ENCODE assay signal across 13 mouse cellular contexts in the genomic region with DNA sequence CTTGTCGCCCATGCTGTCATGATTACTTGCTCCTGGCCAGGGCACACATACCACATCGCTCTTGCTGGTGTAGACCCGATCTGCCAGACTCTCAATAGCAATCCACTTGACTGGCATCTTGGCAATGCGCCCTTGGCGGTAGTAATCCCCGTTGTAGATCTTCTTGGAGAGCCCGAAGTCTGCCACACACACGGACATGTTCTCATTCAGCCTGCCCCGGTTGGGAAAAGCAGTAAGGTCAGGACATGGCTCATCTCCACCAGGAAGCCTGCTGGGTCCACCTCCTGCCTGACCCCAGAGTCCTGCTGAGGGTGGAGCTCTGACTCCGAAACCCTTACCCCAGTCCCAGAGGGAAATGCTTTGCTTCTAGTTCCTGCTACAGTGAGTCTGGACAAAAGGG. TPM values are rescaled to one million over a fixed set of nuclear protein-coding genes. Genes with fewer than 3 reads are reported as not detected.
DNase-seq lines count a peak whose midpoint lies in the region; ATAC-seq lines count a peak whose summit lies in the region.
"Had no signal": no experiment of that assay in that cellular context is flagged by ENCODE, and none has a peak within 500 bp of the region (broad histone marks: within the 10 kb centered on the region; RNA-seq: fewer than 3 reads in every experiment).

No protein-coding gene starts in this region.

- WGBS in heart, embryonic 11.5 days (ENCODE audit: insufficient replicate concordance): 79% methylated on average over 10 of the region's 10 CpGs

- no peak for ATAC-seq in heart, embryonic 11.5 days (replicated peaks; ENCODE audit: insufficient number of reproducible peaks, low FRiP score, low TSS enrichment)

- no peak overlapping the region for H3K4me2 ChIP-seq in heart, embryonic 11.5 days

- no peak overlapping the region for H3K27ac ChIP-seq in heart, embryonic 11.5 days (ENCODE audit: low read depth, low read length)

- peaks cover 12% of the 10 kb centered on the region; the same call in 1 of the 2 replicates for H3K36me3 ChIP-seq in heart, embryonic 11.5 days (ENCODE audit: control insufficient read depth, insufficient read depth, low read length)

- H3K4me3 ChIP-seq in heart, embryonic 11.5 days (ENCODE audit: low read depth, low read length): no peak overlapping the region
- H3K4me3 ChIP-seq: erythroblast, embryonic 14.5 days had no signal

- DNase-seq in adrenal gland, adult (ENCODE audit: inconsistent age in 2 of 2, low spot score in 1 of 2): peak; percentile 15 to 51
- no peak for DNase-seq in adrenal gland, adult 8-10 months
- DNase-seq in heart, adult 11 months: peak; percentile 96
- peak; percentile 68 to 74 for DNase-seq in lung, adult 18-20 months
- DNase-seq in lung, postnatal 25 days (ENCODE audit: low spot score): no peak
- peak; percentile 51 for DNase-seq in lung, postnatal 14 days
- DNase-seq in urinary bladder, adult 18-20 months (ENCODE audit: low spot score in 2 of 2): no peak
- DNase-seq: embryo, embryonic 11 days; spleen, adult 18-20 months; thymus, adult 2 months had no signal

- no peaks in the 10 kb centered on the region for H3K9me3 ChIP-seq in heart, embryonic 11.5 days (replicated peaks; ENCODE audit: control insufficient read depth, low read length)

- 0 out of 2 replicates have a peak, but pooled peaks cover 6% of the 10 kb centered on the region for H3K4me1 ChIP-seq in heart, embryonic 11.5 days (ENCODE audit: control insufficient read depth, insufficient read depth, low read length)

- H3K9ac ChIP-seq in heart, embryonic 11.5 days (ENCODE audit: low read depth, low read length): no peak overlapping the region

- no peaks in the 10 kb centered on the region for H3K27me3 ChIP-seq in heart, embryonic 11.5 days (ENCODE audit: control insufficient read depth, insufficient read depth, low read length)

RNA-seq across cellular contexts. Expression of gene Hnrnpul1, which starts 6.8 kb away (rescaled TPM):
- total RNA-seq in adrenal gland, adult 8-10 months (2022): 100 to 1,000 TPM in 3 of 4 experiments, 10 to 100 TPM in 1; 97.0 to 132 (median 119) TPM
- polyA plus RNA-seq in heart, embryonic 11.5 days (2014; fragmentation: Nextera tagmentation; extraction: Ambion mirVana): 47.7 and 53.3 TPM in 2 replicates

RNA-seq across cellular contexts. Expression of gene Axl, which starts 27.2 kb away (rescaled TPM):
- 10 to 100 TPM; 51.4 to 73.8 (median 64.5) TPM for total RNA-seq in adrenal gland, adult 8-10 months (2022)
- polyA plus RNA-seq in heart, embryonic 11.5 days (2014; fragmentation: Nextera tagmentation; extraction: Ambion mirVana): 53.6 and 54.5 TPM in 2 replicates

RNA-seq across cellular contexts. Expression of gene Ccdc97, which starts 42.5 kb away (rescaled TPM):
- total RNA-seq in adrenal gland, adult 8-10 months (2022): 10 to 100 TPM; 51.3 to 63.7 (median 56.9) TPM
- polyA plus RNA-seq in heart, embryonic 11.5 days (2014; fragmentation: Nextera tagmentation; extraction: Ambion mirVana): 25.5 and 25.6 TPM in 2 replicates

RNA-seq across cellular contexts. Expression of gene Cyp2s1, which starts 55.4 kb away (rescaled TPM):
- total RNA-seq in adrenal gland, adult 8-10 months (2022): 1 to 10 TPM; 2.3 to 4.2 (median 3.2) TPM
- polyA plus RNA-seq in heart, embryonic 11.5 days (2014; fragmentation: Nextera tagmentation; extraction: Ambion mirVana): 4.0 and 5.5 TPM in 2 replicates
- total RNA-seq: granulocyte monocyte progenitor cell, adult 5-6 weeks had no signal
- polyA plus RNA-seq: erythroblast, embryonic 14.5 days had no signal

Comparison
In these comparisons a context has a peak if more than half of its experiments do, and no peak if none do; other contexts are left out.
1. DNase-seq: peak in adrenal gland, adult (2 of 2), heart, adult 11 months (single experiment), lung, adult 18-20 months (2 of 2) and lung, postnatal 14 days (single experiment); none in adrenal gland, adult 8-10 months (single experiment), lung, postnatal 25 days (single experiment) and urinary bladder, adult 18-20 months (0 of 2).